Mouse (Mus musculus): ENCODE results near the gene Arxes2. TPM values are rescaled to one million over a fixed set of nuclear protein-coding genes. Genes with fewer than 3 reads are reported as not detected.
"Not testable (repeated sequence)": the region's sequence is repeated elsewhere in the genome, so short reads cannot be mapped to it uniquely, and the experiment has no call there.

Arxes2 gene
- polyA plus RNA-seq, 1 experiment = 1.00 TPM

GRCm38 (mm10) chrX:136007199-136007843 lies 13.7 kb downstream of the Arxes2 start:
- Histone ChIP-seq H3K4me3 (replicated peaks; ENCODE audit: control insufficient read depth, low read depth, low read length) (no peak overlapping the region), H3K27ac (ENCODE audit: control insufficient read depth, insufficient read depth, low read depth, low read length, poor library complexity) (no peak overlapping the region), H3K4me1 (ENCODE audit: control insufficient read depth, insufficient read depth, low read length) (no peaks in the 10 kb centered on the region)
- TF ChIP-seq POLR2A (IDR thresholded peaks at IDR 0.05; ENCODE audit: borderline replicate concordance, control insufficient read depth, low read depth, low read length) (no peak), CTCF (IDR thresholded peaks at IDR 0.05; ENCODE audit: control insufficient read depth, insufficient read depth, low read length) (no peak)
- 59% methylated on average over 5 of the region's 5 CpGs for WGBS

GRCm38 (mm10) chrX:136014392-136014791 lies 20.8 kb downstream of the Arxes2 start:
- Histone ChIP-seq H3K27ac (ENCODE audit: control insufficient read depth, insufficient read depth, low read depth, low read length, poor library complexity) (no peak overlapping the region), H3K4me3 (replicated peaks; ENCODE audit: control insufficient read depth, low read depth, low read length) (no peak overlapping the region), H3K4me1 (ENCODE audit: control insufficient read depth, insufficient read depth, low read length) (no peaks in the 10 kb centered on the region)
- TF ChIP-seq POLR2A (IDR thresholded peaks at IDR 0.05; ENCODE audit: borderline replicate concordance, control insufficient read depth, low read depth, low read length) (no peak), CTCF (IDR thresholded peaks at IDR 0.05; ENCODE audit: control insufficient read depth, insufficient read depth, low read length) (no peak)
- 43% methylated on average over 2 of the region's 2 CpGs for WGBS

GRCm38 (mm10) chrX:136030331-136030730 lies 36.7 kb downstream of the Arxes2 start:
- Histone ChIP-seq H3K27ac (ENCODE audit: control insufficient read depth, insufficient read depth, low read depth, low read length, poor library complexity) (no peak overlapping the region), H3K4me3 (replicated peaks; ENCODE audit: control insufficient read depth, low read depth, low read length) (no peak overlapping the region), H3K4me1 (ENCODE audit: control insufficient read depth, insufficient read depth, low read length) (no peaks in the 10 kb centered on the region)
- TF ChIP-seq CTCF (IDR thresholded peaks at IDR 0.05; ENCODE audit: control insufficient read depth, insufficient read depth, low read length) (no peak), POLR2A (IDR thresholded peaks at IDR 0.05; ENCODE audit: borderline replicate concordance, control insufficient read depth, low read depth, low read length) (no peak)
- WGBS = 48% methylated on average over 1 of the region's 1 CpGs

- H3K27ac ChIP-seq (ENCODE audit: control insufficient read depth, insufficient read depth, low read depth, low read length, poor library complexity); H3K4me3 ChIP-seq (replicated peaks; ENCODE audit: control insufficient read depth, low read depth, low read length); H3K4me1 ChIP-seq (ENCODE audit: control insufficient read depth, insufficient read depth, low read length): not testable (repeated sequence)
- WGBS = 16% methylated on average over 10 of the region's 49 CpGs
Observed at GRCm38 (mm10) chrX:136032799-136033763, 39.5 kb downstream of the Arxes2 start, which contains the start of gene Arxes1. Arxes1 (plus strand) TSS chrX:136033367.

DNA sequence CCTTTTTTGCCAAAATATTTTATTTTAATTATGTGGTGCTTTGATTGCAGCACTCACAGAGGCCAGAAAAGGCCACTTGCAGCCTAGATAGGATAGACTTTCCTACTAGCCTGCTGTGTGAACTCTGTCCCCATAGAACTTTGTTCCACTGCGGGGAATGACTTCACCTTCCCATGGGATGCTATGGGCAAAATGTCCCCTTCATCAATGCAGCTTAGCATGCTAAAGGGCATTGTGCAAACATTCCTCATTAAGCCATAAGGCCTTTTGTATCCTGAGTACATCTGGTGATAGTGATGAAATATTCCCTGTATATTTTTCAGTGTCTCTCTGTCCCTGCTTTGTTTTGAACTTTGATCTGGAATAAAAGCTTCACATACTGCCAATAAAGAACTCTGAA lies 50.1 kb downstream of the Arxes2 start:
- TF ChIP-seq CTCF (IDR thresholded peaks at IDR 0.05; ENCODE audit: control insufficient read depth, insufficient read depth, low read length) (no peak), POLR2A (IDR thresholded peaks at IDR 0.05; ENCODE audit: borderline replicate concordance, control insufficient read depth, low read depth, low read length) (no peak)
- 83% methylated on average over 1 of the region's 1 CpGs for WGBS
- no peak overlapping the region for H3K27ac ChIP-seq (ENCODE audit: control insufficient read depth, insufficient read depth, low read depth, low read length, poor library complexity)
- no peak overlapping the region for H3K4me3 ChIP-seq (replicated peaks; ENCODE audit: control insufficient read depth, low read depth, low read length)
- H3K4me1 ChIP-seq (ENCODE audit: control insufficient read depth, insufficient read depth, low read length) = no peaks in the 10 kb centered on the region

Other genes starting within 250 kb of the Arxes2 start
- gene Bhlhb9, start 196.2 kb upstream of the Arxes2 start, polyA plus RNA-seq (2011; ENCODE audit: insufficient read depth, insufficient read length, low replicate concordance, missing spikeins) = 2.1 and 3.2 TPM in 2 replicates
- 2.6 TPM in 1 of 2 replicates, not detected in the other for gene Gprasp2, start 154.8 kb upstream of the Arxes2 start, polyA plus RNA-seq (2011; ENCODE audit: insufficient read depth, insufficient read length, low replicate concordance, missing spikeins)
- gene Arxes1, start 39.5 kb downstream of the Arxes2 start, polyA plus RNA-seq (2011; ENCODE audit: insufficient read depth, insufficient read length, low replicate concordance, missing spikeins) = 1.9 TPM in 1 of 2 replicates, not detected in the other
- gene Bex2, start 74.4 kb downstream of the Arxes2 start, polyA plus RNA-seq (2011; ENCODE audit: insufficient read depth, insufficient read length, low replicate concordance, missing spikeins) = 5.6 TPM in 1 of 2 replicates, not detected in the other
- 0.65 TPM in 1 of 2 replicates, not detected in the other for gene Nxf3, start 91.4 kb downstream of the Arxes2 start, polyA plus RNA-seq (2011; ENCODE audit: insufficient read depth, insufficient read length, low replicate concordance, missing spikeins)
- gene Bex4, start 145.2 kb downstream of the Arxes2 start, polyA plus RNA-seq (2011; ENCODE audit: insufficient read depth, insufficient read length, low replicate concordance, missing spikeins) = 15.6 and 15.8 TPM in 2 replicates
- gene Tceal8, start 178.5 kb downstream of the Arxes2 start, polyA plus RNA-seq (2011; ENCODE audit: insufficient read depth, insufficient read length, low replicate concordance, missing spikeins) = 36.6 and 47.6 TPM in 2 replicates
- gene Tceal5, start 210.1 kb downstream of the Arxes2 start, polyA plus RNA-seq (2011; ENCODE audit: insufficient read depth, insufficient read length, low replicate concordance, missing spikeins) = not detected in 2 replicates
- not detected in 2 replicates for gene Tceal7, start 221.0 kb downstream of the Arxes2 start, polyA plus RNA-seq (2011; ENCODE audit: insufficient read depth, insufficient read length, low replicate concordance, missing spikeins)
- gene Bex1, start 221.7 kb downstream of the Arxes2 start, polyA plus RNA-seq (2011; ENCODE audit: insufficient read depth, insufficient read length, low replicate concordance, missing spikeins) = 47.6 TPM in 1 of 2 replicates, not detected in the other

Data from bone marrow, adult 2 months (tissue).